Mouse (Mus musculus) liver, embryonic 14.5 days (tissue): ENCODE data around the gene Rad51b. TPM values are rescaled to one million over a fixed set of nuclear protein-coding genes. Genes with fewer than 3 reads are reported as not detected.

Experiments used
- ATAC-seq: fragments of 200-750 bp; cut with Nextera tagmentation; 2 replicates; pipeline ENCODE4 v1.8.0; 2017; ENCODE audit warnings: moderate number of reproducible peaks, mild to moderate bottlenecking, moderate library complexity; ENCODE audit not compliant: insufficient read depth
- DNase-seq, 3 experiments: peaks; one replicate each; pipeline ENCODE4 v3.0.0-alpha.2; 2012 to 2013; ENCODE audit warnings: low read depth in 3 of 3, low spot score in 3 of 3
- H3K27ac ChIP-seq: fragments of 300-500 bp; sonication (generic); 2 replicates; pipeline ENCODE4 v1.5.1; 2014; ENCODE audit warnings: moderate library complexity, mild to moderate bottlenecking, control low read depth, inconsistent platforms
- H3K27me3 ChIP-seq: fragments of 300-500 bp; sonication (generic); 2 replicates; pipeline ENCODE4 v1.6.1; 2014; ENCODE audit warnings: mild to moderate bottlenecking, low read length, moderate library complexity; ENCODE audit not compliant: control insufficient read depth, insufficient read depth
- H3K36me3 ChIP-seq: fragments of 300-500 bp; sonication (generic); replicated peaks from 2 replicates; pipeline ENCODE4 v1.6.1; 2014; ENCODE audit warnings: low read depth; ENCODE audit not compliant: control insufficient read depth, insufficient read depth
- H3K4me1 ChIP-seq, 2 experiments: fragments of 200-500 bp in 1 of 2; fragments of 300-500 bp in 1 of 2; sonication (generic) in 1 of 2; replicated peaks; 2 replicates each; pipeline ENCODE4 v1.6.1; 2012 to 2014; ENCODE audit warnings: antibody characterized with exemption in 1 of 2, inconsistent platforms in 1 of 2, low read length in 1 of 2; ENCODE audit not compliant: control insufficient read depth in 2 of 2, insufficient read depth in 2 of 2
- H3K4me2 ChIP-seq: fragments of 300-500 bp; sonication (generic); 2 replicates; pipeline ENCODE4 v1.6.1; 2014; ENCODE audit warnings: low read depth, mild to moderate bottlenecking, control low read depth, moderate library complexity
- H3K4me3 ChIP-seq, 2 experiments: fragments of 200-500 bp in 1 of 2; fragments of 300-500 bp in 1 of 2; sonication (generic) in 1 of 2; 2 replicates each; pipeline ENCODE4 v1.5.1; 2012 to 2014; ENCODE audit warnings: low read depth in 2 of 2, low read length in 2 of 2, mild to moderate bottlenecking in 2 of 2, control low read depth in 1 of 2, inconsistent platforms in 1 of 2, moderate library complexity in 1 of 2; ENCODE audit not compliant: insufficient read depth in 1 of 2
- H3K9ac ChIP-seq: fragments of 300-500 bp; sonication (generic); replicated peaks from 2 replicates; pipeline ENCODE4 v1.6.1; 2014; ENCODE audit warnings: mild to moderate bottlenecking, control low read depth, moderate library complexity
- H3K9me3 ChIP-seq: fragments of 300-500 bp; sonication (generic); 2 replicates; pipeline ENCODE4 v1.6.1; 2016; ENCODE audit warnings: low read length, mixed read lengths; ENCODE audit not compliant: control insufficient read depth
- CTCF ChIP-seq: IDR thresholded peaks from 2 replicates; pipeline ENCODE4 v1.5.1; 2016; ENCODE audit warnings: antibody characterized with exemption, low read depth, control low read depth
- EP300 ChIP-seq: IDR thresholded peaks from 2 replicates; pipeline ENCODE4 v1.6.1; 2016; ENCODE audit warnings: antibody characterized with exemption, low read depth
- WGBS: fragments of 180-500 bp; shearing (Covaris S2); extraction: QIAGEN DNeasy Blood & Tissue Kit; methylation state at CpG from one replicate; pipeline ENCODE4 v1.1.7; 2014; ENCODE audit not compliant: insufficient replicate concordance; 5-methylcytosine and 5-hydroxymethylcytosine counted together
- polyA plus RNA-seq, 2 experiments: library from polyadenylated mRNA; depleted of rRNA in 1 of 2; stranded (reverse) in 1 of 2; unstranded in 1 of 2; fragments of >200 nt; fragmentation: Nextera tagmentation in 1 of 2; extraction: Ambion mirVana in 1 of 2; gene quantifications; 2 replicates each; pipeline versions ENCODE4 v1.2.1 to v1.2.3; 2012 to 2014

Rad51b gene
- polyA plus RNA-seq, 2 experiments = 2.3 to 5.1 TPM

- no peak overlapping the region for H3K4me2 ChIP-seq
- H3K27ac ChIP-seq = no peak overlapping the region
- no peak overlapping the region for H3K4me3 ChIP-seq
- no peak for ATAC-seq
- H3K9me3 ChIP-seq = no peaks in the 10 kb centered on the region
- peaks cover 0 to 4% of the 10 kb centered on the region in 2 experiments; a peak in 2 of 4 replicates for H3K4me1 ChIP-seq
- 67% methylated on average over 2 of the region's 2 CpGs for WGBS
- H3K36me3 ChIP-seq = no peaks in the 10 kb centered on the region
- TF ChIP-seq CTCF (no peak), EP300 (no peak)
- H3K9ac ChIP-seq = no peak overlapping the region
- no peaks in the 10 kb centered on the region for H3K27me3 ChIP-seq
- DNase-seq = no peak
Measured at GRCm38 (mm10) chr12:79326745-79327144, 29.7 kb downstream of the Rad51b start.

DNA sequence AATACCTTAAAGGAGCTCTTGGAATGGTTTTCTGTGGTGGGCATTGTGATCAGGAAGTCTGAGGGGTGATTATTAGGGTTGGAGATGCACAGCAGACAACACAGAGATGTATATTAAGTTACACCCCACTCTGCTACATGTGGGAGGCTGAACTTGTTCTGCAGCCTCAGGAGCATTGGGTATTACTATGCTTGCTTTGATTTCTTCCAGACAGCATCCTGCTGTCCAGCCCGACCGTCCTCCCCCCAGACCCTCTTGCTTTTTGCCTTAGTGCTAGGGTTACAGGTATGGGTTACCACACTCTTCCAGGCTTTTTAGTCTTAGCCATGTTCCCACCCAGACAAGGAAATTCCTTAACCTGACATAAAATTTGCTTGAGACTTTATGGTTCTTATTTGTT lies 30.8 kb downstream of the Rad51b start:
- Histone ChIP-seq H3K4me3 (no peak overlapping the region), H3K27ac (no peak overlapping the region), H3K36me3 (no peaks in the 10 kb centered on the region), H3K4me1 (peaks cover 0 to 4% of the 10 kb centered on the region in 2 experiments; a peak in 2 of 4 replicates), H3K27me3 (no peaks in the 10 kb centered on the region), H3K9ac (no peak overlapping the region), H3K4me2 (no peak overlapping the region), H3K9me3 (no peaks in the 10 kb centered on the region)
- TF ChIP-seq EP300 (no peak), CTCF (no peak)
- DNase-seq (no peak), ATAC-seq (no peak)
- whole genome bisulfite sequencing = 56% methylated on average over 2 of the region's 2 CpGs

DNA sequence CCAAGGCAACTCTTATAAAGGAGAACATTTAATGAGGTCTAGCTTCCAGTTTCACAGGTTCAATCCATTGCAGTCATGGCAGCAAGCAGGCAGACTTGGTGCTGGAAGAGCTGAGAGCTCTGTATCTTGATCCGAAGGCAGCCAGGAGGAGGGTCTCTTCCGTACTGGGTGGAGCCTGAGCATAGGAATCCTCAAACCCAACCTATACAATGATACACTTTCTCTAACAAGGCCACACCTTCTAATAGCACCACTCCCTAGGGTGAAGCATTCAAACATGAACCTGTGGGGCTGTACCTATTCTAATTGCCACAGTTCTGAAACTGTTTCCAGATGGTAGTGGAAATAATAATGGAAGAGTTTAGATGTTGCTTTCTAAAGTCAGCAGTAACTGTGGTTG lies 33.5 kb downstream of the Rad51b start:
- Histone ChIP-seq H3K27me3 (no peaks in the 10 kb centered on the region), H3K4me3 (no peak overlapping the region), H3K36me3 (peaks cover 8% of the 10 kb centered on the region), H3K4me1 (peaks cover 0 to 4% of the 10 kb centered on the region in 2 experiments; a peak in 2 of 4 replicates), H3K27ac (no peak overlapping the region), H3K9ac (no peak overlapping the region), H3K9me3 (no peaks in the 10 kb centered on the region), H3K4me2 (no peak overlapping the region)
- TF ChIP-seq CTCF (no peak), EP300 (no peak)
- 83% methylated on average over 2 of the region's 2 CpGs for WGBS
- no peak for DNase-seq
- ATAC-seq = no peak

- Histone ChIP-seq H3K9ac (no peak overlapping the region), H3K27ac (no peak overlapping the region), H3K36me3 (peaks cover 8% of the 10 kb centered on the region), H3K4me2 (no peak overlapping the region), H3K27me3 (no peaks in the 10 kb centered on the region), H3K4me3 (no peak overlapping the region), H3K4me1 (peaks cover 0 to 4% of the 10 kb centered on the region in 2 experiments; a peak in 2 of 4 replicates), H3K9me3 (no peaks in the 10 kb centered on the region)
- TF ChIP-seq EP300 (no peak), CTCF (no peak)
- WGBS = 69% methylated on average over 4 of the region's 4 CpGs
- no peak for DNase-seq
- no peak for ATAC-seq
Measured at GRCm38 (mm10) chr12:79331722-79332121, 34.6 kb downstream of the Rad51b start.

DNA sequence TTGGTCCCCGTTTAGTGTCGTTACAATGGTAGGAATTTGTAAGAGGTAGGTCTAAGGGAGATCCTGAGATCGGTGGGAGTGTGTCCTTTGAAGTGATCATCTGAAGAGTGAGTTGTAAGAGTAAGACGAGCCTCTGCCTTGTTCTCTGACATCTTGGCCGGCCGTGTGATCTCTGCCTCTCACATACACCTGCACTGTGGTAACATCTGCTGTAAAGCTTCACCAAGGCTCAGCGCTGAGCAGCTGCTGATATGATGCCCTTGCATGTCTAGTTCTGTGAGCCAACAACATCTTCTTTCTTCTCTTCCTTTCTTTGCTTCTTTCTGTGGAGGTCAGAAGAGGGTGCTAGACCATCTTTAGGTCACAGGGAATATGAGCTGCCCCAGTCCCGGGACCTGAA lies 41.7 kb downstream of the Rad51b start:
- no peaks in the 10 kb centered on the region for H3K9me3 ChIP-seq
- no peak overlapping the region for H3K4me3 ChIP-seq
- WGBS = 75% methylated on average over 8 of the region's 8 CpGs
- no peak for TF ChIP-seq EP300
- no peak for TF ChIP-seq CTCF
- no peak overlapping the region for H3K27ac ChIP-seq
- H3K4me1 ChIP-seq = no peaks in the 10 kb centered on the region
- no peak for ATAC-seq
- DNase-seq = no peak
- no peaks in the 10 kb centered on the region for H3K27me3 ChIP-seq
- peaks cover 8% of the 10 kb centered on the region for H3K36me3 ChIP-seq
- no peak overlapping the region for H3K4me2 ChIP-seq
- no peak overlapping the region for H3K9ac ChIP-seq
